Mouse (Mus musculus) kidney, adult 2 months (tissue): ENCODE measurements around the gene Gpx7.

Source experiments
- CTCF ChIP-seq: fragments of 200-500 bp; conservative IDR thresholded peaks from 2 replicates; pipeline ENCODE4 v1.5.1; 2011; ENCODE audit warnings: low read depth, mild to moderate bottlenecking, control low read depth, low read length, moderate library complexity, mixed read lengths; ENCODE audit not compliant: insufficient read depth, insufficient read length
- POLR2A ChIP-seq: fragments of 200-500 bp; IDR thresholded peaks from one replicate; pipeline ENCODE4 v1.6.1; 2011; ENCODE audit warnings: low read depth, low read length, control low read depth

DNA sequence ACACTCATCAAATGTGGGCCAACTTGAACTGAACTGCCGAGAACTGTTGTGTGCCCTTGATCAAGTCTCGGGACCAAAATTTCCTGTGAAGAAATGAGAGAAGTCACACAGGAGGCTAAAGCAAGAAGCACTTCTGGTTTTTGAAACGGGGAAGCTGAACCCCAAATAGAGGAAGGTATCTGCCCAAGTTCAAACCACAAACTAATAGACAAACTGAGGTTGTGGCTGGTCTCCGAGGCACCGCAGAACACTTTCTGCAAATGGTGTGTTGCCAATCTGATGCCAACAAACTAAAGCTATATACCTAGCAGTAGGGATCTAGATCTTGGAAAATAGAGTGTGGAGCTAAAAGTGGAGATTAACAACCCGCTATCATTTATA is 21.6 kb upstream of the Gpx7 start:
- TF ChIP-seq CTCF = no peak
- TF ChIP-seq POLR2A = no peak
